Mouse (Mus musculus) cortical plate, adult 2 months (tissue): ENCODE measurements around the gene Vinac1.

ENCODE experiments used
- CTCF ChIP-seq: fragments of 200-500 bp; IDR thresholded peaks from 2 replicates; pipeline ENCODE4 v1.5.1; 2011; ENCODE audit warnings: mild to moderate bottlenecking, control low read depth, low read length; ENCODE audit not compliant: insufficient read depth; ENCODE audit errors: extremely low read depth
- POLR2A ChIP-seq: fragments of 200-500 bp; IDR thresholded peaks from 2 replicates; pipeline ENCODE4 v1.6.1; 2011; ENCODE audit warnings: mild to moderate bottlenecking, low read length, control low read depth; ENCODE audit not compliant: insufficient read depth; ENCODE audit errors: extremely low read depth

DNA sequence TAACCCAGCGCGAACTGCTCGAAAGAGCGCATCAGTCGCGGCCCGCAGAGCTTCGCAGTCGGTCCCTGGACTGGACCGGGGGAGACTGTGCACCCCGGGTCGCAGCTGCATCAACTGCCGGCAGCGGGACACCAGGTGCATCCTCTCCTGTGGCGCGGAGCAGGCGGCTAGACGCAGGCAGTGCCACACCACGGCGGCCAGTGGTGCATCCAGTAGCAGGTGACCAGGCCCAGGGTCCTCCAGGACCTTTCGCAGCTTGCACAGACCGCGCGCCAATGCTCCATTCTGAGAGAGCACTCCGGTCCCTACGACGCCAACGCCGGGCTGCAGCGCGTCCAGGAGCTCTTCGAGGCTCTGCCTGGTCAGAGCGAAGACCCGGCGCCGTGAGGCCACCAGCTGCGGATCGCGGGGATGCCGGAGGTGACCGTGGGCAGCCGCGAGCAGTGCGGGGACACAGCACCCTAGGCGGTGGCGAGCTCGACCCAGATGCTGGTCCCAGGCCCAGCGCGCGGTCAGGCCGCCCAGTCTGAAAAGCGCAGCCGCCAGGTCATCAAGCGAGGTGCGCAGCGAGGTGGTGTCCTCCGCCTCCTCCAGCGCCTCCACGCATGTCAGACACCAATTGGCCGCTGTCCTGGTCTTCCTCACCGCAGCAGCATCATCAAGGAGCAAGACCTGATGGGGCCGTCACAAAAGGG is 8.9 kb downstream of the Vinac1 start:
- TF ChIP-seq POLR2A (no peak), CTCF (no peak)
